Mouse (Mus musculus) embryonic facial prominence, embryonic 14.5 days (tissue): ENCODE measurements at regions not wholly inside any gene's neighbourhood (a gene's known extent, or its start where the extent isn't known, plus 50 kb on each side); places are given as distances from the start of the nearest gene placed in this dataset.

ENCODE experiments used
- ATAC-seq: fragments of 200-750 bp; cut with Nextera tagmentation; 2 replicates; pipeline ENCODE4 v1.8.0; 2017; ENCODE audit warnings: low read depth, moderate number of reproducible peaks, moderate TSS enrichment
- DNase-seq: peaks from one replicate; pipeline ENCODE4 v3.0.0-alpha.2; 2015; ENCODE audit warnings: low spot score
- H3K27ac ChIP-seq: fragments of 300-500 bp; sonication (generic); replicated peaks from 2 replicates; pipeline ENCODE4 v1.5.1; 2014; ENCODE audit warnings: low read depth, mild to moderate bottlenecking, low read length, moderate library complexity
- H3K27me3 ChIP-seq: fragments of 300-500 bp; sonication (generic); replicated peaks from 2 replicates; pipeline ENCODE4 v1.6.1; 2014; ENCODE audit warnings: low read length; ENCODE audit not compliant: control insufficient read depth, insufficient read depth
- H3K36me3 ChIP-seq: fragments of 300-500 bp; sonication (generic); 2 replicates; pipeline ENCODE4 v1.6.1; 2014; ENCODE audit warnings: low read length, mixed read lengths; ENCODE audit not compliant: control insufficient read depth, insufficient read depth
- H3K4me1 ChIP-seq: fragments of 300-500 bp; sonication (generic); 2 replicates; pipeline ENCODE4 v1.6.1; 2014; ENCODE audit warnings: antibody characterized with exemption, low read length; ENCODE audit not compliant: control insufficient read depth, insufficient read depth
- H3K4me2 ChIP-seq: fragments of 300-500 bp; sonication (generic); 2 replicates; pipeline ENCODE4 v1.6.1; 2014; ENCODE audit warnings: low read depth, mild to moderate bottlenecking, low read length, moderate library complexity, mixed read lengths
- H3K4me3 ChIP-seq: fragments of 300-500 bp; sonication (generic); 2 replicates; pipeline ENCODE4 v1.5.1; 2014; ENCODE audit warnings: low read depth, mild to moderate bottlenecking, low read length
- H3K9ac ChIP-seq: fragments of 300-500 bp; sonication (generic); 2 replicates; pipeline ENCODE4 v1.6.1; 2014; ENCODE audit warnings: low read depth, mild to moderate bottlenecking, low read length, moderate library complexity, mixed read lengths
- H3K9me3 ChIP-seq: fragments of 300-500 bp; sonication (generic); 2 replicates; pipeline ENCODE4 v1.6.1; 2016; ENCODE audit warnings: low read length; ENCODE audit not compliant: control insufficient read depth
- WGBS: fragments of 180-500 bp; shearing (Covaris S2); extraction: QIAGEN DNeasy Blood & Tissue Kit; methylation state at CpG from one replicate; pipeline ENCODE4 v1.1.7; 2014; 5-methylcytosine and 5-hydroxymethylcytosine counted together

DNA sequence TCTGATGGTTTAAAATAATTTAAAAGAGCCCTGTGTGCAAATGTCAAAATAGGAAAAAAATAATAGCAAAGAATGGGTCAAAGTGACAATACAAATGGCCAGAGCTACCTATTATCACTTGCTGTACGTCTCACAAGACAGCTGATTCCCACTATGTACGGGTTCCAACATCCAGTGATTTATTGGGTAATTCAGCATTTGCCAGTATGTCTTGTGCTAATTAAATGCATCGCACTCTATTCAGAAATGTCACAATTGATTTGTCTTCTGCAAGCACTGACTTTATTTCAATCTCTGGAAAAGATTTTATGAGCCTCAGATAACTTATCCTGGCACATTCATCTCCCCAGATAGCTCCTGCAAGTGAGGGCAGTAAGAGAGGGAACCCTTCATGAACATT, 55.1 kb upstream of the Pter start:
- H3K36me3 ChIP-seq, result no peaks in the 10 kb centered on the region
- no peaks in the 10 kb centered on the region for H3K4me1 ChIP-seq
- DNase-seq (no peak), ATAC-seq (no peak)
- H3K9ac ChIP-seq, result no peak overlapping the region
- WGBS, result 71% methylated on average over 3 of the region's 3 CpGs
- H3K4me2 ChIP-seq, result no peak overlapping the region
- H3K27me3 ChIP-seq, result no peaks in the 10 kb centered on the region
- no peak overlapping the region for H3K27ac ChIP-seq
- no peaks in the 10 kb centered on the region for H3K9me3 ChIP-seq
- H3K4me3 ChIP-seq, result no peak overlapping the region
